ENCODE assay signal across 19 mouse cellular contexts in genomic region chr10:125084975-125085374, GRCm38 (mm10).
"Had no signal": no experiment of that assay in that cellular context is flagged by ENCODE, and none has a peak within 500 bp of the region (broad histone marks: within the 10 kb centered on the region; RNA-seq: fewer than 3 reads in every experiment).

No protein-coding gene starts in this region.

- H3K4me1 ChIP-seq: lung, embryonic 15.5 days; megakaryocyte, embryonic 14.5 days; midbrain, embryonic 13.5 days; midbrain, embryonic 15.5 days; neural tube, embryonic 12.5 days had no signal

- H3K27ac ChIP-seq: lung, embryonic 15.5 days; macrophage; midbrain, embryonic 13.5 days; midbrain, embryonic 15.5 days; neural tube, embryonic 12.5 days had no signal

- H3K27me3 ChIP-seq: lung, embryonic 15.5 days; megakaryocyte, embryonic 14.5 days; midbrain, embryonic 13.5 days; midbrain, embryonic 15.5 days; neural tube, embryonic 12.5 days had no signal

- H3K36me3 ChIP-seq: lung, embryonic 15.5 days; midbrain, embryonic 13.5 days; midbrain, embryonic 15.5 days; neural tube, embryonic 12.5 days had no signal

- H3K9ac ChIP-seq: lung, embryonic 15.5 days; midbrain, embryonic 13.5 days; midbrain, embryonic 15.5 days; neural tube, embryonic 12.5 days had no signal

- H3K4me2 ChIP-seq: lung, embryonic 15.5 days; midbrain, embryonic 11.5 days; midbrain, embryonic 13.5 days; midbrain, embryonic 15.5 days; neural tube, embryonic 12.5 days had no signal

- DNase-seq: lung, adult 2 months; lung, postnatal 14 days; lung, postnatal 36 days; retina, postnatal 1 day; right cerebral cortex, adult 18-20 months; right cerebral cortex, postnatal 25 days; right cerebral cortex, postnatal 4 days; spleen, adult 18-20 months; thymus, adult 18-20 months; thymus, postnatal 14 days; thymus, postnatal 36 days had no signal

- H3K9me3 ChIP-seq: lung, embryonic 15.5 days; midbrain, embryonic 13.5 days; midbrain, embryonic 15.5 days; neural tube, embryonic 12.5 days had no signal

- H3K4me3 ChIP-seq: lung, embryonic 15.5 days; megakaryocyte, embryonic 14.5 days; midbrain, embryonic 13.5 days; midbrain, embryonic 15.5 days; neural tube, embryonic 12.5 days had no signal

- ATAC-seq: lung, postnatal 0 days; midbrain, embryonic 13.5 days; midbrain, embryonic 15.5 days had no signal
